Mouse (Mus musculus) ovary, adult 18-20 months (tissue): ENCODE results near the gene 5530401A14Rik.

Experiments
- DNase-seq: peaks from one replicate; pipeline ENCODE4 v3.0.0; 2022; ENCODE audit warnings: low spot score, mixed read lengths

Gene 5530401A14Rik

DNA sequence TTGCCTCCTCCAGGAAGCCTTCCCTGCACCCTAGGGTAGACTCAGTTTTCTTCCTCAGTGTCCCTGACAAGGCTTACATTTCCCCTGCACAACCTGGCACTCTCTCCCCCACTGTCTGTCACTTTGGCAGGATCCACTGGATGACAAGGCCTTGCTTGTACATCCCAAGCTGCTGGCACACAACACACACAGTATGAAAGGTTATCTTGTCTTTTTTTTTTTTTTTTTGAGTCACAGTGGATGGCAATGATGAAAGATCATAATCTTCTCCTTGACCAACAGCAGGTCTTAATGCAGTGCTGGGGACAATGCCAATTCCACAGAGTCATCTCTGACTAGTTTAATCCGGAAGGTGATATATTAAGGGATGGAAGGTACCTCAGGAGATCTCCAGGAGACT lies 77.0 kb downstream of the 5530401A14Rik start:
- DNase-seq, result no peak

DNA sequence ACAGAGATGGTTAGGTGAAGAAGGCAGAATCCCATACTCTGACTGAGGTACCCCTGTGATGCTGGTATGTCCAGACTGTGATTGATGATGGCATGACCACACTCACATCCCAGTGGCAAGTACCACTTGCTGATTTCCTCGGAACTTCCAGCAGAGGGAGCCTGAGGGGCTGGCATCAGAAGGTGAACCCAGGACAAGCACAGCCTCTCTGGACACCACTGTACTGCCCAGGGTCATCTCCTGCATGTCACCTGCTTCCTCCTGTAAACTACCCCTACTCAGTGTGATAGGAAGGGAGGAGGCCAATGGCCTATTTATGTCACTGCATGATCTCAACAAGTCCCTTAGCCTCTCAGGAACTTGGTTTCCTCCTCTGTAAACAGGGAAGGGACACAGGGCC lies 80.5 kb downstream of the 5530401A14Rik start:
- DNase-seq, result no peak

DNA sequence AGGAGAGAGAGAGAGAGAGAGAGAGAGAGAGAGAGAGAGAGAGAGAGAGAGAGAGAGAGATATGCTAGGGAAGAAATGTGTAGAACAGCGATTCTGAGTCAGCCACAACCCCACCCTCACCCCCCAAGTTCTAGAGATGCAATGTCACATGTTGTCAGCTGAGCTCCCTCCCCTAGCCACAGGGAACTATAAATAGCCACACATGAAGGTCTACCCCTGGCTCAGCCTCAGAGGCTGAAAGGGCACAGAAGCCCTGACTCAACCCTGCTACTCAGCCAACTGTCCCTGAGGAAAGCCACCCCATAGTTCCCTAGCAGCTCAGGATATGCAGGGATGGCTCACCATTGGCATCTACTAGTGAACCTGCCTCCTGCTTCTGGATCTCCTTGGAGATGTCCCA lies 81.7 kb downstream of the 5530401A14Rik start:
- peak; percentile 11 for DNase-seq
